Mouse (Mus musculus) MEL (cell line): ENCODE measurements at regions not wholly inside any gene's neighbourhood (a gene's known extent, or its start where the extent isn't known, plus 50 kb on each side); places are given as distances from the start of the nearest gene placed in this dataset.

Experiments used
- DNase-seq: peaks from one replicate; pipeline ENCODE4 v3.0.0; 2011; ENCODE audit warnings: low read depth, low spot score
- H3K27ac ChIP-seq: 2 replicates; pipeline ENCODE4 v1.5.1; 2012; ENCODE audit warnings: low read depth, mild to moderate bottlenecking, control low read depth, low read length, moderate library complexity; ENCODE audit not compliant: control insufficient read depth
- H3K27me3 ChIP-seq, 2 experiments: fragments of 150-350 bp in 1 of 2; sonication (generic) in 1 of 2; 2 replicates each; pipeline ENCODE4 v1.6.1; 2012; ENCODE audit warnings: low read length in 2 of 2, mild to moderate bottlenecking in 2 of 2, improper control_type of control experiment in 1 of 2, moderate library complexity in 1 of 2; ENCODE audit not compliant: insufficient read depth in 2 of 2, control insufficient read depth in 1 of 2
- H3K36me3 ChIP-seq, 2 experiments: 2 replicates each; pipeline ENCODE4 v1.6.1; 2012 to 2014; ENCODE audit warnings: low read length in 2 of 2, improper control_type of control experiment in 1 of 2, inconsistent platforms in 1 of 2, mild to moderate bottlenecking in 1 of 2; ENCODE audit not compliant: insufficient read depth in 2 of 2, control insufficient read depth in 1 of 2
- H3K4me1 ChIP-seq, 2 experiments: fragments of 150-350 bp in 1 of 2; sonication (generic) in 1 of 2; 2 replicates each; pipeline ENCODE4 v1.6.1; 2012; ENCODE audit warnings: low read length in 2 of 2, improper control_type of control experiment in 1 of 2, mild to moderate bottlenecking in 1 of 2; ENCODE audit not compliant: insufficient read depth in 2 of 2, control insufficient read depth in 1 of 2
- H3K4me3 ChIP-seq, 2 experiments: fragments of 150-350 bp in 1 of 2; sonication (generic) in 1 of 2; 2 replicates each; pipeline ENCODE4 v1.5.1; 2012; ENCODE audit warnings: low read depth in 2 of 2, low read length in 2 of 2, mild to moderate bottlenecking in 2 of 2, moderate library complexity in 2 of 2, control low read depth in 1 of 2, improper control_type of control experiment in 1 of 2; ENCODE audit not compliant: control insufficient read depth in 1 of 2, insufficient read depth in 1 of 2
- H3K79me2 ChIP-seq: 2 replicates; pipeline ENCODE4 v1.6.1; 2012; ENCODE audit warnings: mild to moderate bottlenecking, low read length, moderate library complexity; ENCODE audit not compliant: control insufficient read depth, poor library complexity, insufficient read depth
- H3K9ac ChIP-seq: 2 replicates; pipeline ENCODE4 v1.6.1; 2012; ENCODE audit warnings: low read depth, mild to moderate bottlenecking, control low read depth, low read length, moderate library complexity; ENCODE audit not compliant: control insufficient read depth, poor library complexity, severe bottlenecking
- H3K9me3 ChIP-seq: fragments of 150-350 bp; sonication (generic); replicated peaks from 2 replicates; pipeline ENCODE4 v1.6.1; 2012; ENCODE audit warnings: mild to moderate bottlenecking, low read length, improper control_type of control experiment, moderate library complexity; ENCODE audit not compliant: insufficient read depth
- BHLHE40 ChIP-seq: IDR thresholded peaks from 2 replicates; pipeline ENCODE4 v1.6.1; 2012; ENCODE audit warnings: low read depth, mild to moderate bottlenecking, inconsistent platforms, low read length, improper control_type of control experiment, borderline replicate concordance
- CHD1 ChIP-seq: IDR thresholded peaks from 2 replicates; pipeline ENCODE4 v1.6.1; 2012; ENCODE audit warnings: low read depth, mild to moderate bottlenecking, inconsistent platforms, low read length, improper control_type of control experiment
- CHD2 ChIP-seq: IDR thresholded peaks from 2 replicates; pipeline ENCODE4 v1.6.1; 2011; ENCODE audit warnings: low read length, improper control_type of control experiment
- CTCF ChIP-seq, 3 experiments: IDR thresholded peaks in 2 of 3; conservative IDR thresholded peaks in 1 of 3; 2 replicates each; pipeline ENCODE4 v1.5.1; 2011 to 2012; ENCODE audit warnings: low read length in 3 of 3, low read depth in 2 of 3, mild to moderate bottlenecking in 2 of 3, improper control_type of control experiment in 1 of 3, inconsistent platforms in 1 of 3, mixed read lengths in 1 of 3, moderate library complexity in 1 of 3; ENCODE audit not compliant: control insufficient read depth in 1 of 3, insufficient read depth in 1 of 3, poor library complexity in 1 of 3, severe bottlenecking in 1 of 3
- E2F4 ChIP-seq: IDR thresholded peaks from 2 replicates; pipeline ENCODE4 v1.6.1; 2011; ENCODE audit warnings: low read depth, low read length, improper control_type of control experiment, borderline replicate concordance
- GABPA ChIP-seq: IDR thresholded peaks from 2 replicates; pipeline ENCODE4 v1.6.1; 2012; ENCODE audit warnings: low read depth, mild to moderate bottlenecking, inconsistent platforms, low read length, improper control_type of control experiment, moderate library complexity
- HCFC1 ChIP-seq: IDR thresholded peaks from 2 replicates; pipeline ENCODE4 v1.6.1; 2012; ENCODE audit warnings: low read depth, mild to moderate bottlenecking, inconsistent platforms, low read length, improper control_type of control experiment, moderate library complexity
- KAT2A ChIP-seq: conservative IDR thresholded peaks from 2 replicates; pipeline ENCODE4 v1.6.1; 2012; ENCODE audit warnings: low read depth, low read length, improper control_type of control experiment, inconsistent platforms
- MAFK ChIP-seq: IDR thresholded peaks from 2 replicates; pipeline ENCODE4 v1.6.1; 2011; ENCODE audit warnings: low read depth, mild to moderate bottlenecking, low read length, improper control_type of control experiment, borderline replicate concordance
- MAX ChIP-seq: IDR thresholded peaks from 2 replicates; pipeline ENCODE4 v1.6.1; 2011; ENCODE audit warnings: low read length, improper control_type of control experiment
- MEF2A ChIP-seq: IDR thresholded peaks from 2 replicates; pipeline ENCODE4 v1.6.1; 2014; ENCODE audit warnings: low read depth, mild to moderate bottlenecking, inconsistent platforms, low read length, improper control_type of control experiment; ENCODE audit not compliant: poor library complexity, insufficient replicate concordance, severe bottlenecking; ENCODE audit errors: extremely low read depth
- MYB ChIP-seq: IDR thresholded peaks from 2 replicates; pipeline ENCODE4 v1.6.1; 2011; ENCODE audit warnings: mild to moderate bottlenecking, low read depth, low read length, improper control_type of control experiment
- MYC ChIP-seq: IDR thresholded peaks from 2 replicates; pipeline ENCODE4 v1.6.1; 2011; ENCODE audit warnings: low read depth, mild to moderate bottlenecking, low read length, improper control_type of control experiment, moderate library complexity
- NELFE ChIP-seq: IDR thresholded peaks from 2 replicates; pipeline ENCODE4 v1.6.1; 2011; ENCODE audit warnings: low read depth, low read length, improper control_type of control experiment
- NRF1 ChIP-seq: IDR thresholded peaks from 2 replicates; pipeline ENCODE4 v1.6.1; 2014; ENCODE audit warnings: low read depth, mild to moderate bottlenecking, inconsistent platforms, low read length, improper control_type of control experiment, moderate library complexity; ENCODE audit not compliant: poor library complexity, insufficient read depth, severe bottlenecking
- POLR2A ChIP-seq, 2 experiments: IDR thresholded peaks; 2 replicates each; pipeline ENCODE4 v1.6.1; 2011 to 2012; ENCODE audit warnings: low read length in 2 of 2, mild to moderate bottlenecking in 2 of 2, control low read depth in 1 of 2, improper control_type of control experiment in 1 of 2, low read depth in 1 of 2, moderate library complexity in 1 of 2; ENCODE audit not compliant: control insufficient read depth in 1 of 2, insufficient read depth in 1 of 2, poor library complexity in 1 of 2
- POLR2AphosphoS2 ChIP-seq: IDR thresholded peaks from 2 replicates; pipeline ENCODE4 v1.6.1; 2011; ENCODE audit warnings: low read length, improper control_type of control experiment
- POLR2AphosphoS5 ChIP-seq: IDR thresholded peaks from 2 replicates; pipeline ENCODE4 v1.6.1; 2012; ENCODE audit warnings: low read depth, borderline replicate concordance, mild to moderate bottlenecking, inconsistent platforms, low read length, moderate library complexity, mixed read lengths
- RAD21 ChIP-seq: IDR thresholded peaks from 2 replicates; pipeline ENCODE4 v1.6.1; 2011; ENCODE audit warnings: mild to moderate bottlenecking, low read depth, low read length, improper control_type of control experiment
- RCOR1 ChIP-seq: IDR thresholded peaks from 2 replicates; pipeline ENCODE4 v1.6.1; 2012; ENCODE audit warnings: low read depth, mild to moderate bottlenecking, inconsistent platforms, low read length, improper control_type of control experiment
- SMC3 ChIP-seq: IDR thresholded peaks from 2 replicates; pipeline ENCODE4 v1.6.1; 2011; ENCODE audit warnings: low read depth, low read length, improper control_type of control experiment
- TCF12 ChIP-seq: IDR thresholded peaks from 2 replicates; pipeline ENCODE4 v1.6.1; 2014; ENCODE audit warnings: low read depth, mild to moderate bottlenecking, inconsistent platforms, low read length, improper control_type of control experiment, moderate library complexity
- UBTF ChIP-seq: IDR thresholded peaks from 2 replicates; pipeline ENCODE4 v1.6.1; 2012; ENCODE audit warnings: low read depth, mild to moderate bottlenecking, inconsistent platforms, low read length, improper control_type of control experiment, moderate library complexity, borderline replicate concordance; ENCODE audit not compliant: insufficient read depth
- USF1 ChIP-seq: IDR thresholded peaks from 2 replicates; pipeline ENCODE4 v1.6.1; 2014; ENCODE audit warnings: low read depth, mild to moderate bottlenecking, inconsistent platforms, low read length, improper control_type of control experiment, moderate library complexity
- USF2 ChIP-seq, 2 experiments: IDR thresholded peaks; 2 replicates each; pipeline ENCODE4 v1.6.1; 2011 to 2012; ENCODE audit warnings: improper control_type of control experiment in 2 of 2, low read length in 2 of 2, borderline replicate concordance in 1 of 2, inconsistent platforms in 1 of 2, low read depth in 1 of 2, mild to moderate bottlenecking in 1 of 2; ENCODE audit not compliant: insufficient read depth in 1 of 2
- ZC3H11A ChIP-seq: IDR thresholded peaks from 2 replicates; pipeline ENCODE4 v1.6.1; 2012; ENCODE audit warnings: low read depth, mild to moderate bottlenecking, inconsistent platforms, low read length, improper control_type of control experiment
- ZNF384 ChIP-seq: IDR thresholded peaks from 2 replicates; pipeline ENCODE4 v1.6.1; 2012; ENCODE audit warnings: low read depth, mild to moderate bottlenecking, inconsistent platforms, low read length, improper control_type of control experiment

- Histone ChIP-seq H3K36me3 (no peaks in the 10 kb centered on the region), H3K4me1 (no peaks in the 10 kb centered on the region), H3K9ac (no peak overlapping the region), H3K9me3 (no peaks in the 10 kb centered on the region), H3K27ac (no peak overlapping the region), H3K4me3 (no peak overlapping the region), H3K27me3 (no peaks in the 10 kb centered on the region), H3K79me2 (no peaks in the 10 kb centered on the region)
- DNase-seq: no peak
- TF ChIP-seq MYB (no peak), USF1 (no peak), MEF2A (no peak), NELFE (no peak), TCF12 (no peak), MAFK (no peak), SMC3 (no peak), POLR2AphosphoS5 (no peak), E2F4 (no peak), RCOR1 (no peak), KAT2A (no peak), POLR2A (IDR thresholded peaks at IDR 0.05; ENCODE audit: control insufficient read depth in 1 of 2, insufficient read depth in 1 of 2, low read depth in 1 of 2, low read length in 2 of 2, poor library complexity in 1 of 2) (no peak), ZC3H11A (no peak), BHLHE40 (no peak), ZNF384 (no peak), RAD21 (no peak), NRF1 (no peak), GABPA (no peak), CHD1 (no peak)
Measured at GRCm38 (mm10) chr2:64582258-64582657, 442.5 kb downstream of the Grb14 start.

- no peak overlapping the region for H3K27ac ChIP-seq
- TF ChIP-seq UBTF (no peak), MAX (no peak), BHLHE40 (no peak), HCFC1 (no peak), POLR2AphosphoS2 (no peak), RAD21 (no peak), MYB (no peak), TCF12 (no peak), POLR2A (IDR thresholded peaks at IDR 0.05; ENCODE audit: control insufficient read depth in 1 of 2, insufficient read depth in 1 of 2, low read depth in 1 of 2, low read length in 2 of 2, poor library complexity in 1 of 2) (no peak), CTCF (IDR thresholded peaks at IDR 0.05 in 2 of 3, conservative IDR thresholded peaks at IDR 0.05 in 1 of 3; ENCODE audit: control insufficient read depth in 1 of 3, insufficient read depth in 1 of 3, low read depth in 2 of 3, low read length in 3 of 3, poor library complexity in 1 of 3, severe bottlenecking in 1 of 3) (no peak), ZC3H11A (no peak), POLR2AphosphoS5 (no peak), USF2 (IDR thresholded peaks at IDR 0.05; ENCODE audit: borderline replicate concordance in 1 of 2, insufficient read depth in 1 of 2, low read depth in 1 of 2, low read length in 2 of 2) (no peak), CHD2 (no peak), MYC (no peak)
- TF ChIP-seq, all 39 proteins: peak for 0
- Histone ChIP-seq H3K9me3 (no peaks in the 10 kb centered on the region), H3K9ac (no peak overlapping the region), H3K4me1 (no peaks in the 10 kb centered on the region), H3K4me3 (no peak overlapping the region), H3K36me3 (no peaks in the 10 kb centered on the region), H3K27me3 (no peaks in the 10 kb centered on the region), H3K79me2 (no peaks in the 10 kb centered on the region)
- no peak for DNase-seq
Measured at GRCm38 (mm10) chr2:64536032-64536431, 438.2 kb upstream of the Fign start.
